In the genomic region with DNA sequence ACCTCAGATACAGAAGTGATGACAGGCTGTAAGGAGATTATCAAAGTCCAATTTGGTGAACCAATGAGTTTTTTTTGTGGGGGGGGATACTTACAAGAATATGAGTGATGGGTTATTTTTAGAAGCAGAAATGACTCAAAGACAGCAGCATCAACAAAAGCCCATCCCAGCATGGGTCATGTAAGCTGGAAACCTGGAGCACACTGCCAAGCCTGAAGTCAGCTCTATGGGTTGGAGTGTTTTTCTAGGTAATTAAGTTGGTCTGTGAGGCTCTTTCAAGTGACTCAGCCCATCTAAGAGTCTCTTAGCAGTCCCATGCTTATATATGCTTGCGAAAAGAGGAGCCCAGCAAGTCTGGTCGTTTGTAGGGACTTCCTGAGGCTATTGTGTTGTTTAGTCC, we compare ENCODE assay signal across 23 mouse cellular contexts.
DNase-seq lines count a peak whose midpoint lies in the region; ATAC-seq and TF ChIP-seq lines count a peak whose summit lies in the region.
"Had no signal": no experiment of that assay in that cellular context is flagged by ENCODE, and none has a peak within 500 bp of the region (broad histone marks: within the 10 kb centered on the region; RNA-seq: fewer than 3 reads in every experiment).

No protein-coding gene starts in this region.

- H3K4me1 ChIP-seq in hindbrain, embryonic 13.5 days (replicated peaks) = peaks cover 14% of the 10 kb centered on the region
- H3K4me1 ChIP-seq in hindbrain, embryonic 11.5 days (replicated peaks; ENCODE audit: control insufficient read depth, insufficient read depth, low read length) = peaks cover 3% of the 10 kb centered on the region; the same call in 1 of the 2 replicates
- H3K4me1 ChIP-seq in midbrain, postnatal 0 days (ENCODE audit: insufficient read depth, low read length) = 0 out of 2 replicates have a peak, but pooled peaks cover 5% of the 10 kb centered on the region
- H3K4me1 ChIP-seq: limb, embryonic 12.5 days had no signal

- 50% methylated on average over 2 of the region's 2 CpGs for WGBS in hindbrain, embryonic 13.5 days
- WGBS in hindbrain, embryonic 11.5 days = 53% methylated on average over 2 of the region's 2 CpGs
- WGBS in midbrain, postnatal 0 days = 55% methylated on average over 2 of the region's 2 CpGs

- no peak for TF ChIP-seq CTCF in midbrain, postnatal 0 days (IDR thresholded peaks at IDR 0.05)

- H3K27ac ChIP-seq in hindbrain, embryonic 13.5 days = peak overlapping the region; percentile 85
- H3K27ac ChIP-seq in hindbrain, embryonic 11.5 days (ENCODE audit: low read depth, low read length) = no peak overlapping the region
- peak overlapping the region; percentile 84 for H3K27ac ChIP-seq in midbrain, postnatal 0 days (ENCODE audit: low read depth, low read length)
- H3K27ac ChIP-seq: embryonic facial prominence, embryonic 10.5 days; heart, embryonic 13.5 days; kidney, embryonic 15.5 days; limb, embryonic 12.5 days; macrophage had no signal

- no peaks in the 10 kb centered on the region for H3K27me3 ChIP-seq in hindbrain, embryonic 13.5 days
- no peaks in the 10 kb centered on the region for H3K27me3 ChIP-seq in hindbrain, embryonic 11.5 days (ENCODE audit: control insufficient read depth, insufficient read depth, low read length)
- no peaks in the 10 kb centered on the region for H3K27me3 ChIP-seq in midbrain, postnatal 0 days (ENCODE audit: insufficient read depth, low read length)
- H3K27me3 ChIP-seq: heart, embryonic 13.5 days; kidney, embryonic 15.5 days; limb, embryonic 12.5 days had no signal

- H3K9me3 ChIP-seq in hindbrain, embryonic 13.5 days = no peaks in the 10 kb centered on the region
- no peaks in the 10 kb centered on the region for H3K9me3 ChIP-seq in hindbrain, embryonic 11.5 days (ENCODE audit: control insufficient read depth, low read length)
- H3K9me3 ChIP-seq in midbrain, postnatal 0 days (ENCODE audit: low read length) = no peaks in the 10 kb centered on the region
- H3K9me3 ChIP-seq: embryonic facial prominence, embryonic 10.5 days; heart, embryonic 13.5 days; kidney, embryonic 15.5 days; limb, embryonic 12.5 days had no signal

- ATAC-seq in hindbrain, embryonic 13.5 days (ENCODE audit: low FRiP score) = no peak
- no peak for ATAC-seq in hindbrain, embryonic 11.5 days (ENCODE audit: low FRiP score)
- ATAC-seq in midbrain, postnatal 0 days (ENCODE audit: low FRiP score) = no peak
- ATAC-seq: liver, postnatal 0 days; lung, postnatal 0 days had no signal

- DNase-seq in hindbrain, embryonic 11.5 days (ENCODE audit: low spot score) = no peak
- DNase-seq in 3T3-L1 (ENCODE audit: low read depth, low spot score) (peak; percentile 54), NIH3T3 (ENCODE audit: low read depth) (peak; percentile 72)
- DNase-seq in midbrain, postnatal 0 days (ENCODE audit: low spot score) = no peak
- DNase-seq in ovary, adult 18-20 months (ENCODE audit: low spot score) = no peak
- DNase-seq in adrenal gland, adult (ENCODE audit: inconsistent age in 2 of 2, low spot score in 1 of 2) = no peak
- DNase-seq: adrenal gland, postnatal 14 days; cerebellum, adult 9-11 months; gastrocnemius, postnatal 10 days; heart, adult 18-20 months; heart, postnatal 14 days; kidney, adult 11 months; kidney, postnatal 36 days; liver, postnatal 0 days; thymus, postnatal 14 days had no signal

- H3K4me2 ChIP-seq in hindbrain, embryonic 13.5 days = no peak overlapping the region
- no peak overlapping the region for H3K4me2 ChIP-seq in hindbrain, embryonic 11.5 days (replicated peaks; ENCODE audit: low read depth, low read length)
- H3K4me2 ChIP-seq in midbrain, postnatal 0 days (ENCODE audit: low read depth, low read length, poor library complexity, severe bottlenecking) = no peak overlapping the region
- H3K4me2 ChIP-seq: heart, embryonic 13.5 days; kidney, embryonic 15.5 days; limb, embryonic 12.5 days; liver, embryonic 11.5 days had no signal

- no peak overlapping the region for H3K9ac ChIP-seq in hindbrain, embryonic 13.5 days
- no peak overlapping the region for H3K9ac ChIP-seq in hindbrain, embryonic 11.5 days (ENCODE audit: low read depth, low read length)
- H3K9ac ChIP-seq in midbrain, postnatal 0 days (replicated peaks; ENCODE audit: low read length, poor library complexity, severe bottlenecking) = no peak overlapping the region
- H3K9ac ChIP-seq: heart, embryonic 13.5 days; kidney, embryonic 15.5 days; limb, embryonic 12.5 days; liver, postnatal 0 days had no signal

- H3K4me3 ChIP-seq in hindbrain, embryonic 13.5 days = no peak overlapping the region
- H3K4me3 ChIP-seq in hindbrain, embryonic 11.5 days (ENCODE audit: low read depth, low read length) = no peak overlapping the region
- no peak overlapping the region for H3K4me3 ChIP-seq in midbrain, postnatal 0 days (ENCODE audit: low read depth, low read length)
- H3K4me3 ChIP-seq: embryonic facial prominence, embryonic 10.5 days; heart, embryonic 13.5 days; kidney, embryonic 15.5 days; limb, embryonic 12.5 days had no signal

- H3K36me3 ChIP-seq in hindbrain, embryonic 13.5 days = no peaks in the 10 kb centered on the region
- no peaks in the 10 kb centered on the region for H3K36me3 ChIP-seq in hindbrain, embryonic 11.5 days (ENCODE audit: control insufficient read depth, insufficient read depth, low read length)
- no peaks in the 10 kb centered on the region for H3K36me3 ChIP-seq in midbrain, postnatal 0 days (ENCODE audit: insufficient read depth, low read length)
- H3K36me3 ChIP-seq: embryonic facial prominence, embryonic 10.5 days; heart, embryonic 13.5 days; kidney, embryonic 15.5 days; limb, embryonic 12.5 days had no signal

Comparison
In these comparisons a context has a peak if more than half of its experiments do, and no peak if none do; other contexts are left out.
1. DNase-seq: peak in 3T3-L1 (single experiment) and NIH3T3 (single experiment); none in hindbrain, embryonic 11.5 days (single experiment), midbrain, postnatal 0 days (single experiment), ovary, adult 18-20 months (single experiment) and adrenal gland, adult (0 of 2).